Mouse (Mus musculus) cortical plate, adult 2 months (tissue): ENCODE measurements around the gene Mosmo.

Source experiments
- CTCF ChIP-seq: fragments of 200-500 bp; IDR thresholded peaks from 2 replicates; pipeline ENCODE4 v1.5.1; 2011; ENCODE audit warnings: mild to moderate bottlenecking, control low read depth, low read length; ENCODE audit not compliant: insufficient read depth; ENCODE audit errors: extremely low read depth
- POLR2A ChIP-seq: fragments of 200-500 bp; IDR thresholded peaks from 2 replicates; pipeline ENCODE4 v1.6.1; 2011; ENCODE audit warnings: mild to moderate bottlenecking, low read length, control low read depth; ENCODE audit not compliant: insufficient read depth; ENCODE audit errors: extremely low read depth

GRCm38 (mm10) chr7:120662079-120662478, 15.3 kb upstream of the Mosmo start:
- TF ChIP-seq CTCF (no peak), POLR2A (no peak)
